Mouse (Mus musculus) layer of hippocampus, adult 2 months (tissue): ENCODE data around the gene Vmn1r62. TPM values are rescaled to one million over a fixed set of nuclear protein-coding genes. Genes with fewer than 3 reads are reported as not detected.
"Not testable (repeated sequence)": the region's sequence is repeated elsewhere in the genome, so short reads cannot be mapped to it uniquely, and the experiment has no call there.

Experiments used
- DNase-seq, 2 experiments: peaks; one replicate each; pipeline ENCODE4 v3.0.0; 2022; ENCODE audit warnings: low spot score in 2 of 2
- H3K27ac ChIP-seq: fragments of 200-600 bp; 2 replicates; pipeline ENCODE4 v1.8.1; 2022
- H3K4me3 ChIP-seq: fragments of 200-600 bp; 2 replicates; pipeline ENCODE4 v1.8.1; 2022; ENCODE audit warnings: mild to moderate bottlenecking
- long read RNA-seq, 2 experiments: library from polyadenylated mRNA; stranded (forward); transcript quantifications; one replicate each; pipeline ENCODE4 v2.0.0; 2021; ENCODE audit warnings: borderline mapping rate in 2 of 2
- total RNA-seq, 2 experiments: library from RNA; stranded (reverse); gene quantifications; 2 replicates each; pipeline ENCODE4 v1.2.3; 2021

The Vmn1r62 gene
- not detected for total RNA-seq
- long read RNA-seq, experiment 1, result 0 reads
- long read RNA-seq, experiment 2, result 0 reads

DNA sequence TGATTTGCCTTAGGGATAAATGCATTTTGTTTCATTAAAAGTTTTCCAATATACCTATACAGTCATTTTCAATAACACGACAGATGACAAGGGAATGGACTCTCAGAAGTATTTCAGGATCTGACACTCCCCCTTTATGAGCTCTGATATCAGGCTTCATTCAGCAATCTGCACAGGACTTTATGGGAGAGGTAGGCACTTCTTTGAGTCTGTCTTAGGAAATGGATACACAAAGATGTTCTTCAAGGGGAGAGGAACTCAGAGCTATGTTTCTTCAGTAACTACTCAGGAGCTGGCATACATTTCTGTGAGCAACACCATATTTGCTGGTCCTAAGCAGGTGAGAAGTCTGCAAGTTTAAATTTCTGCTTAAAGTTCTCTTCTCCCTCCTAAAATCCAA, at the start of gene Vmn1r62:
Gene Vmn1r62 (plus strand): TSS at position 301 of the 400 bp plus-strand sequence.
- H3K27ac ChIP-seq, H3K4me3 ChIP-seq, DNase-seq: not testable (repeated sequence)

Other genes starting within 250 kb of the Vmn1r62 start
- gene Vmn1r59, start 216.9 kb upstream of the Vmn1r62 start, total RNA-seq, result not detected
- not detected for gene Vmn2r28, start 179.7 kb upstream of the Vmn1r62 start, total RNA-seq
- not detected for gene Vmn1r60, start 126.3 kb upstream of the Vmn1r62 start, total RNA-seq
- gene Vmn1r61, start 60.3 kb upstream of the Vmn1r62 start, total RNA-seq, result not detected
- gene Vmn1r63, start 131.8 kb downstream of the Vmn1r62 start, total RNA-seq, result not detected
- gene Vmn1r64, start 210.9 kb downstream of the Vmn1r62 start, total RNA-seq, result not detected